Comparison of ENCODE assay signal across 19 mouse cellular contexts in genomic region chr6:118012317-118012700, GRCm38 (mm10). TPM values are rescaled to one million over a fixed set of nuclear protein-coding genes. Genes with fewer than 3 reads are reported as not detected.
A peak's percentile ranks its signal among the peaks of the same experiment; 100 is the strongest.
DNase-seq lines count a peak whose midpoint lies in the region; ATAC-seq and TF ChIP-seq lines count a peak whose summit lies in the region.
"Had no signal": no experiment of that assay in that cellular context is flagged by ENCODE, and none has a peak within 500 bp of the region (broad histone marks: within the 10 kb centered on the region; RNA-seq: fewer than 3 reads in every experiment).

No protein-coding gene starts in this region.

- H3K36me3 ChIP-seq in forebrain, postnatal 0 days (ENCODE audit: insufficient read depth) = no peaks in the 10 kb centered on the region
- no peaks in the 10 kb centered on the region for H3K36me3 ChIP-seq in forebrain, embryonic 13.5 days (ENCODE audit: poor library complexity, severe bottlenecking)
- no peaks in the 10 kb centered on the region for H3K36me3 ChIP-seq in midbrain, embryonic 14.5 days (ENCODE audit: control insufficient read depth, insufficient read depth, low read length)
- no peaks in the 10 kb centered on the region for H3K36me3 ChIP-seq in kidney, embryonic 16.5 days (ENCODE audit: insufficient read depth, low read length)
- H3K36me3 ChIP-seq: forebrain, embryonic 10.5 days; heart, embryonic 12.5 days; kidney, embryonic 15.5 days; limb, embryonic 13.5 days had no signal

- peak overlapping the region; percentile 84 for H3K4me2 ChIP-seq in forebrain, postnatal 0 days (ENCODE audit: low read depth)
- no peak overlapping the region for H3K4me2 ChIP-seq in forebrain, embryonic 13.5 days
- peak overlapping the region; percentile 73 for H3K4me2 ChIP-seq in midbrain, embryonic 14.5 days (ENCODE audit: low read length)
- no peak overlapping the region for H3K4me2 ChIP-seq in kidney, embryonic 16.5 days (replicated peaks; ENCODE audit: low read depth, low read length)

- H3K9ac ChIP-seq in forebrain, postnatal 0 days = no peak overlapping the region
- H3K9ac ChIP-seq in forebrain, embryonic 13.5 days = no peak overlapping the region
- no peak overlapping the region for H3K9ac ChIP-seq in midbrain, embryonic 14.5 days (replicated peaks; ENCODE audit: low read length)
- no peak overlapping the region for H3K9ac ChIP-seq in kidney, embryonic 16.5 days (replicated peaks; ENCODE audit: low read length)
- H3K9ac ChIP-seq: limb, embryonic 13.5 days; liver, embryonic 14.5 days had no signal

- peaks cover 21% of the 10 kb centered on the region; the same call in 1 of the 2 replicates for H3K4me1 ChIP-seq in forebrain, postnatal 0 days (ENCODE audit: insufficient read depth)
- H3K4me1 ChIP-seq in forebrain, embryonic 13.5 days = peaks cover 20% of the 10 kb centered on the region
- peaks cover 17% of the 10 kb centered on the region for H3K4me1 ChIP-seq in midbrain, embryonic 14.5 days (ENCODE audit: control insufficient read depth, insufficient read depth, low read length)
- 0 out of 2 replicates have a peak, but pooled peaks cover 5% of the 10 kb centered on the region for H3K4me1 ChIP-seq in kidney, embryonic 16.5 days (ENCODE audit: insufficient read depth, low read length)

- no peak for TF ChIP-seq CTCF in forebrain, postnatal 0 days (IDR thresholded peaks at IDR 0.05; ENCODE audit: low read depth)

- H3K4me3 ChIP-seq in forebrain, postnatal 0 days (ENCODE audit: low read depth, low read length) = peak overlapping the region; percentile 62
- H3K4me3 ChIP-seq in forebrain, embryonic 13.5 days = no peak overlapping the region
- no peak overlapping the region for H3K4me3 ChIP-seq in midbrain, embryonic 14.5 days (replicated peaks; ENCODE audit: low read depth, low read length)
- H3K4me3 ChIP-seq in kidney, embryonic 16.5 days (ENCODE audit: low read length) = no peak overlapping the region
- H3K4me3 ChIP-seq: megakaryocyte, embryonic 14.5 days; myocyte had no signal

- H3K9me3 ChIP-seq in forebrain, postnatal 0 days (ENCODE audit: low read length) = no peaks in the 10 kb centered on the region
- H3K9me3 ChIP-seq in forebrain, embryonic 13.5 days (replicated peaks) = no peaks in the 10 kb centered on the region
- H3K9me3 ChIP-seq in midbrain, embryonic 14.5 days (ENCODE audit: control insufficient read depth, low read length) = no peaks in the 10 kb centered on the region
- H3K9me3 ChIP-seq in kidney, embryonic 16.5 days (ENCODE audit: low read length) = no peaks in the 10 kb centered on the region
- H3K9me3 ChIP-seq: forebrain, embryonic 10.5 days; heart, embryonic 12.5 days; kidney, embryonic 15.5 days; limb, embryonic 13.5 days; megakaryocyte, embryonic 14.5 days had no signal

- no peak for ATAC-seq in forebrain, postnatal 0 days
- no peak for ATAC-seq in forebrain, embryonic 13.5 days
- ATAC-seq in midbrain, embryonic 14.5 days (ENCODE audit: low FRiP score, low TSS enrichment) = no peak
- no peak for ATAC-seq in kidney, embryonic 16.5 days (ENCODE audit: low FRiP score, low TSS enrichment)
- ATAC-seq: intestine, embryonic 16.5 days had no signal

- H3K27ac ChIP-seq in forebrain, postnatal 0 days (ENCODE audit: low read depth, low read length) = peak overlapping the region; percentile 82
- no peak overlapping the region for H3K27ac ChIP-seq in forebrain, embryonic 13.5 days
- H3K27ac ChIP-seq in midbrain, embryonic 14.5 days (replicated peaks; ENCODE audit: low read depth, low read length) = no peak overlapping the region
- H3K27ac ChIP-seq in kidney, embryonic 16.5 days (ENCODE audit: low read length) = no peak overlapping the region
- H3K27ac ChIP-seq: forebrain, embryonic 10.5 days; gastrocnemius, adult 2 months; kidney, embryonic 15.5 days; limb, embryonic 13.5 days; liver, embryonic 14.5 days had no signal

- intact Hi-C loops in left cerebral cortex, postnatal 25 days (cut with DNase I) = loop anchor here (2.0 to 5.0 kb wide), 3 partner anchors 35 to 70 kb away; no protein-coding TSS in a partner anchor
- intact Hi-C loops in left cerebral cortex, postnatal 14 days (cut with DNase I) = loop anchor here (5.0 kb wide), 3 partner anchors 35 to 75 kb away; partner anchors contain the start of gene Fxyd4

- WGBS in forebrain, postnatal 0 days = 70% methylated on average over 3 of the region's 3 CpGs
- 69% methylated on average over 3 of the region's 3 CpGs for WGBS in forebrain, embryonic 13.5 days
- 64% methylated on average over 3 of the region's 3 CpGs for WGBS in midbrain, embryonic 14.5 days
- 76% methylated on average over 3 of the region's 3 CpGs for WGBS in kidney, embryonic 16.5 days

- DNase-seq in forebrain, postnatal 0 days = no peak
- peak; percentile 26 to 28 for DNase-seq in left cerebral cortex, postnatal 25 days (ENCODE audit: low spot score in 2 of 2)
- no peak for DNase-seq in left cerebral cortex, postnatal 14 days (ENCODE audit: low spot score in 2 of 2)
- peak; percentile 75 for DNase-seq in cerebellum, adult 9-11 months
- DNase-seq in midbrain, embryonic 14.5 days = no peak
- DNase-seq in ovary, adult 18-20 months (ENCODE audit: low spot score) = no peak
- DNase-seq: gastrocnemius, adult 2 months; thymus, postnatal 25 days had no signal

- H3K27me3 ChIP-seq in forebrain, postnatal 0 days (ENCODE audit: insufficient read depth, low read length) = no peaks in the 10 kb centered on the region
- peaks cover 39% of the 10 kb centered on the region for H3K27me3 ChIP-seq in forebrain, embryonic 13.5 days
- H3K27me3 ChIP-seq in midbrain, embryonic 14.5 days (ENCODE audit: control insufficient read depth, insufficient read depth, low read length) = peaks cover 18% of the 10 kb centered on the region
- peaks cover 40% of the 10 kb centered on the region for H3K27me3 ChIP-seq in kidney, embryonic 16.5 days (ENCODE audit: insufficient read depth, low read length)

RNA-seq across cellular contexts. Expression of gene Rasgef1a, which starts 1.1 kb away (rescaled TPM):
- 25.2 and 25.4 TPM in 2 replicates for total RNA-seq in forebrain, postnatal 0 days (2014; rRNA removed)
- polyA plus RNA-seq in forebrain, postnatal 0 days (2015; fragmentation: Nextera tagmentation; extraction: Ambion mirVana) = 9.1 and 13.1 TPM in 2 replicates
- polyA plus RNA-seq in forebrain, embryonic 13.5 days (2015; fragmentation: Nextera tagmentation; extraction: Ambion mirVana) = 0.57 and 1.5 TPM in 2 replicates
- total RNA-seq in left cerebral cortex, postnatal 25 days (2021) = 100 to 1,000 TPM; 199 to 208 TPM
- total RNA-seq in left cerebral cortex, postnatal 14 days (2021) = 100 to 1,000 TPM; 121 to 129 TPM
- polyA plus RNA-seq in midbrain, embryonic 14.5 days (2014; fragmentation: Nextera tagmentation; extraction: Ambion mirVana) = 2.1 and 3.8 TPM in 2 replicates
- 0.72 and 1.5 TPM in 2 replicates for polyA plus RNA-seq in kidney, embryonic 16.5 days (2015; fragmentation: Nextera tagmentation; extraction: Ambion mirVana)
- total RNA-seq: granulocyte monocyte progenitor cell, adult 5-6 weeks had no signal

Comparison
In these comparisons a context has a peak if more than half of its experiments do, and no peak if none do; other contexts are left out.
1. DNase-seq: peak in left cerebral cortex, postnatal 25 days (2 of 2) and cerebellum, adult 9-11 months (single experiment); none in forebrain, postnatal 0 days (single experiment), left cerebral cortex, postnatal 14 days (0 of 2), midbrain, embryonic 14.5 days (single experiment) and ovary, adult 18-20 months (single experiment).
2. H3K4me2 ChIP-seq: peak in forebrain, postnatal 0 days (single experiment) and midbrain, embryonic 14.5 days (single experiment); none in forebrain, embryonic 13.5 days (single experiment) and kidney, embryonic 16.5 days (single experiment).